Mouse (Mus musculus) cortical plate, adult 2 months (tissue): ENCODE measurements around the gene Ptprk.

Experiments
- CTCF ChIP-seq: fragments of 200-500 bp; IDR thresholded peaks from 2 replicates; pipeline ENCODE4 v1.5.1; 2011; ENCODE audit warnings: mild to moderate bottlenecking, control low read depth, low read length; ENCODE audit not compliant: insufficient read depth; ENCODE audit errors: extremely low read depth
- POLR2A ChIP-seq: fragments of 200-500 bp; IDR thresholded peaks from 2 replicates; pipeline ENCODE4 v1.6.1; 2011; ENCODE audit warnings: mild to moderate bottlenecking, low read length, control low read depth; ENCODE audit not compliant: insufficient read depth; ENCODE audit errors: extremely low read depth

DNA sequence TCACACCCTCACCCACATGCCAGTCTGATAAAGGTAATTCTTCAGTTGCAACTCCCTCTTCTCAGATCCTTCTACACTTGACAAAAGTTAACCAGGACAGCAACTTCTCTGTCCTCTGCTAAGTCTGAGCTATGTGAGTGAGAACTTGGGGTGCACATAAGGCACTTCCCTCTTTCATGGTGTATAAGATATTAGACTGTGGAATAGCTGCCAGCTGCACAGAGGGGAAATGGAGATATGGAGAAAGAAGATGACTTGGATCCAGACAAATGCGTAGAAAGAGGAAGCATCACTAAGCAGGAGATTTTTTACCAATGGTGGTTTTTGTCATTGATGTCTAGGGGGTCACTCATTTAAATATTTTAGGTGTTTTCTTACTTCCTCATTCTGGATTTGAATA, 389.1 kb downstream of the Ptprk start:
- no peak for TF ChIP-seq CTCF
- no peak for TF ChIP-seq POLR2A
